Mouse (Mus musculus) lung, embryonic 15.5 days (tissue): ENCODE measurements around the gene Prkar2b. TPM values are rescaled to one million over a fixed set of nuclear protein-coding genes. Genes with fewer than 3 reads are reported as not detected.
A peak's percentile ranks its signal among the peaks of the same experiment; 100 is the strongest.
"Not testable (repeated sequence)": the region's sequence is repeated elsewhere in the genome, so short reads cannot be mapped to it uniquely, and the experiment has no call there.

Source experiments
- ATAC-seq: fragments of 200-750 bp; cut with Nextera tagmentation; 2 replicates; pipeline ENCODE4 v1.8.0; 2017; ENCODE audit warnings: moderate number of reproducible peaks, borderline replicate concordance; ENCODE audit not compliant: low FRiP score, low TSS enrichment; ENCODE audit errors: extremely low read depth
- H3K27ac ChIP-seq: fragments of 300-500 bp; sonication (generic); 2 replicates; pipeline ENCODE4 v1.5.1; 2015; ENCODE audit warnings: moderate library complexity, mild to moderate bottlenecking, inconsistent platforms
- H3K27me3 ChIP-seq: fragments of 300-500 bp; sonication (generic); 2 replicates; pipeline ENCODE4 v1.6.1; 2015; ENCODE audit warnings: inconsistent platforms
- H3K36me3 ChIP-seq: fragments of 300-500 bp; sonication (generic); 2 replicates; pipeline ENCODE4 v1.6.1; 2015; ENCODE audit warnings: inconsistent platforms
- H3K4me1 ChIP-seq: fragments of 300-500 bp; sonication (generic); 2 replicates; pipeline ENCODE4 v1.6.1; 2015; ENCODE audit warnings: inconsistent platforms
- H3K4me2 ChIP-seq: fragments of 300-500 bp; sonication (generic); 2 replicates; pipeline ENCODE4 v1.6.1; 2015; ENCODE audit warnings: inconsistent platforms, mild to moderate bottlenecking, moderate library complexity
- H3K4me3 ChIP-seq: fragments of 300-500 bp; sonication (generic); 2 replicates; pipeline ENCODE4 v1.5.1; 2015; ENCODE audit warnings: mild to moderate bottlenecking, inconsistent platforms
- H3K9ac ChIP-seq: fragments of 300-500 bp; sonication (generic); 2 replicates; pipeline ENCODE4 v1.6.1; 2015; ENCODE audit warnings: inconsistent platforms
- H3K9me3 ChIP-seq: fragments of 300-500 bp; sonication (generic); 2 replicates; pipeline ENCODE4 v1.6.1; 2016; ENCODE audit warnings: inconsistent platforms
- WGBS: fragments of 180-500 bp; shearing (Covaris S2); methylation state at CpG from one replicate; pipeline ENCODE4 v1.1.7; 2015; 5-methylcytosine and 5-hydroxymethylcytosine counted together
- polyA plus RNA-seq: library from polyadenylated mRNA; unstranded; fragments of >200 nt; fragmentation: Nextera tagmentation; extraction: Ambion mirVana; gene quantifications from 2 replicates; pipeline ENCODE4 v1.2.1, GENCODE M21; 2015

Gene Prkar2b
- polyA plus RNA-seq, 1 experiment from 2014 or later = 21.4 TPM

DNA sequence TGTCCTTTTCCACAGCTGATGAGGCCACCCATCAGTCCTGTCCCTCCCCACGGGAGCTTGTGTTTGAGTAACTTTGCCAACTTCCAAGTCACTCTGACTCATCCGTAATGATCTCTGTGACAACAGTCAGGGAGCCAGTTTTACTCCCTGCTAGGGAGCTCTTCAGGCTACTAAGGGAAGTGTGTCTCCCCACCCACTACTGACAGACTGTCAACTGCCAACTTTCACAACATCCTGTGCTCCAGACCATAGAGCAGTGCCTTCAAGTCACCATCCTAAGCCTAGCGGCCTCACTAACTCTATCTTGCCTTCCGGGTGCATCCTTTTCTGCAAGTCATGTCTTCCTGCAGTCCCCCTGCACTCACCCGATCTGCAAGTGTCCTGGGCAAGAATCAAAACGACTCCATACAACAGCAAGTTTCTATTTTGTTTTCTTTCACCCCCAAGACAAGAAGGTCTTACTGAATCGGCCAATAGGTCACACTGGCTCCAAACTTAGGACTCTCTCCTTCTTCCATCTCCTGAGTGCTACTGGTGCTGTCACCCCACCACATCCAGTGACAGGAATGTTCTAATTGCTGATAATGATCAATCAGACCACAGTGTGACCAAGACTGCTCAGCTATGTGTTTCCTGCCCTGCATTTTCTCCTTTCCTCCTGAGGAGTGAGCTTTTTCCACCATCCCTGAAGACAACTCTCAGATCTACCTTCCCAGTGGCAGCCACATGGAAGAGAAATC lies 43.3 kb downstream of the Prkar2b start:
- Histone ChIP-seq H3K9ac (no peak overlapping the region), H3K27ac (no peak overlapping the region; the same call in 1 of the 2 replicates), H3K4me2 (no peak overlapping the region), H3K4me1 (peaks cover 15% of the 10 kb centered on the region; the same call in 1 of the 2 replicates), H3K27me3 (no peaks in the 10 kb centered on the region), H3K9me3 (no peaks in the 10 kb centered on the region), H3K4me3 (no peak overlapping the region), H3K36me3 (no peaks in the 10 kb centered on the region)
- ATAC-seq = peak; percentile 58; the same call in 1 of the 2 replicates
- WGBS = 19% methylated on average over 7 of the region's 7 CpGs

GRCm38 (mm10) chr12:32016472-32016871 lies 44.6 kb downstream of the Prkar2b start:
- H3K27me3 ChIP-seq = no peaks in the 10 kb centered on the region
- ATAC-seq = no peak
- no peak overlapping the region for H3K9ac ChIP-seq
- no peak overlapping the region for H3K4me2 ChIP-seq
- H3K4me3 ChIP-seq = no peak overlapping the region
- no peaks in the 10 kb centered on the region for H3K9me3 ChIP-seq
- H3K4me1 ChIP-seq = peaks cover 15% of the 10 kb centered on the region; the same call in 1 of the 2 replicates
- no peak overlapping the region for H3K27ac ChIP-seq
- no peaks in the 10 kb centered on the region for H3K36me3 ChIP-seq
- WGBS = 72% methylated on average over 6 of the region's 6 CpGs

- no peaks in the 10 kb centered on the region for H3K9me3 ChIP-seq
- WGBS = 40% methylated on average over 6 of the region's 6 CpGs
- H3K4me1 ChIP-seq = peaks cover 15% of the 10 kb centered on the region; the same call in 1 of the 2 replicates
- H3K4me2 ChIP-seq = no peak overlapping the region
- H3K9ac ChIP-seq = no peak overlapping the region
- no peak overlapping the region for H3K4me3 ChIP-seq
- no peak overlapping the region for H3K27ac ChIP-seq
- no peaks in the 10 kb centered on the region for H3K36me3 ChIP-seq
- no peak for ATAC-seq
- no peaks in the 10 kb centered on the region for H3K27me3 ChIP-seq
Measured at GRCm38 (mm10) chr12:32015268-32015769, 45.8 kb downstream of the Prkar2b start.

- Histone ChIP-seq H3K36me3 (no peaks in the 10 kb centered on the region), H3K4me3 (no peak overlapping the region), H3K9me3 (no peaks in the 10 kb centered on the region), H3K4me1 (peaks cover 15% of the 10 kb centered on the region; the same call in 1 of the 2 replicates), H3K4me2 (no peak overlapping the region), H3K9ac (no peak overlapping the region), H3K27ac (no peak overlapping the region), H3K27me3 (no peaks in the 10 kb centered on the region)
- WGBS = 43% methylated on average over 7 of the region's 7 CpGs
- no peak for ATAC-seq
Measured at GRCm38 (mm10) chr12:32014811-32015210, 46.3 kb downstream of the Prkar2b start.

- Histone ChIP-seq H3K36me3 (no peaks in the 10 kb centered on the region), H3K9me3 (no peaks in the 10 kb centered on the region), H3K9ac (no peak overlapping the region), H3K4me3 (no peak overlapping the region), H3K4me1 (no peaks in the 10 kb centered on the region), H3K27me3 (no peaks in the 10 kb centered on the region), H3K27ac (no peak overlapping the region), H3K4me2 (no peak overlapping the region)
- no peak for ATAC-seq
- 52% methylated on average over 2 of the region's 2 CpGs for WGBS
Measured at GRCm38 (mm10) chr12:32012169-32012568, 48.9 kb downstream of the Prkar2b start.

- H3K27ac ChIP-seq = no peak overlapping the region
- ATAC-seq = no peak
- H3K4me3 ChIP-seq = no peak overlapping the region
- H3K4me1 ChIP-seq = no peaks in the 10 kb centered on the region
- H3K36me3 ChIP-seq = no peaks in the 10 kb centered on the region
- H3K4me2 ChIP-seq = no peak overlapping the region
- no peak overlapping the region for H3K9ac ChIP-seq
- H3K9me3 ChIP-seq = no peaks in the 10 kb centered on the region
- 84% methylated on average over 5 of the region's 5 CpGs for WGBS
- no peaks in the 10 kb centered on the region for H3K27me3 ChIP-seq
Measured at GRCm38 (mm10) chr12:32011128-32011527, 50.0 kb downstream of the Prkar2b start.

DNA sequence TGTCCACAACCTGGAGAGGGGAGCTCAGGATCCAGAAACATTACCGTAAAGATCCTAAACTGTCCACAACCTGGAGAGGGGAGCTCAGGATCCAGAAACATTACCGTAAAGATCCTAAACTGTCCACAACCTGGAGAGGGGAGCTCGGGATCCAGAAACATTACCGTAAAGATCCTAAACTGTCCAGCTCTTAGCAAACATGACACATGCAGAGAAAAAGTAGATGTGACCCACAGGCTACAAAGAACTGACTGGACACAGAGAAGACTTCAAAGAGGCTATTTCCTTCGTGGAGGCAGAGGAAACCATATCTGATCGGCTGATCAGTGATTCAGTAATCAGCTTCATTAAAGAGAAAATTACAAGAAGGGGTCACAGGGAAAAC lies 51.1 kb downstream of the Prkar2b start:
- not testable (repeated sequence) for H3K27me3 ChIP-seq, H3K9me3 ChIP-seq, H3K27ac ChIP-seq, H3K36me3 ChIP-seq, H3K4me1 ChIP-seq, H3K4me2 ChIP-seq, H3K4me3 ChIP-seq, ATAC-seq, H3K9ac ChIP-seq
- 44% methylated on average over 5 of the region's 6 CpGs for WGBS

- no peak overlapping the region for H3K4me3 ChIP-seq
- no peak overlapping the region for H3K27ac ChIP-seq
- H3K4me2 ChIP-seq = no peak overlapping the region
- no peak for ATAC-seq
- H3K36me3 ChIP-seq = no peaks in the 10 kb centered on the region
- 18% methylated on average over 8 of the region's 8 CpGs for WGBS
- no peaks in the 10 kb centered on the region for H3K4me1 ChIP-seq
- no peak overlapping the region for H3K9ac ChIP-seq
- no peaks in the 10 kb centered on the region for H3K9me3 ChIP-seq
- H3K27me3 ChIP-seq = no peaks in the 10 kb centered on the region
Measured at GRCm38 (mm10) chr12:32009267-32009984, 51.7 kb downstream of the Prkar2b start.

GRCm38 (mm10) chr12:32008728-32009127 lies 52.4 kb downstream of the Prkar2b start:
- no peak overlapping the region for H3K4me2 ChIP-seq
- H3K9ac ChIP-seq = no peak overlapping the region
- no peaks in the 10 kb centered on the region for H3K27me3 ChIP-seq
- no peak for ATAC-seq
- no peaks in the 10 kb centered on the region for H3K9me3 ChIP-seq
- no peaks in the 10 kb centered on the region for H3K4me1 ChIP-seq
- H3K4me3 ChIP-seq = no peak overlapping the region
- WGBS = 76% methylated on average over 5 of the region's 5 CpGs
- H3K27ac ChIP-seq = no peak overlapping the region
- no peaks in the 10 kb centered on the region for H3K36me3 ChIP-seq

GRCm38 (mm10) chr12:32007646-32008045 lies 53.5 kb downstream of the Prkar2b start:
- Histone ChIP-seq H3K27ac (no peak overlapping the region), H3K9ac (no peak overlapping the region), H3K9me3 (no peaks in the 10 kb centered on the region), H3K36me3 (no peaks in the 10 kb centered on the region), H3K27me3 (no peaks in the 10 kb centered on the region), H3K4me2 (no peak overlapping the region), H3K4me3 (no peak overlapping the region), H3K4me1 (no peaks in the 10 kb centered on the region)
- WGBS = 80% methylated on average over 4 of the region's 4 CpGs
- no peak for ATAC-seq

GRCm38 (mm10) chr12:32007040-32007439 lies 54.1 kb downstream of the Prkar2b start:
- no peaks in the 10 kb centered on the region for H3K9me3 ChIP-seq
- ATAC-seq = no peak
- H3K36me3 ChIP-seq = no peaks in the 10 kb centered on the region
- no peaks in the 10 kb centered on the region for H3K27me3 ChIP-seq
- H3K27ac ChIP-seq = no peak overlapping the region
- H3K9ac ChIP-seq = no peak overlapping the region
- no peak overlapping the region for H3K4me3 ChIP-seq
- WGBS = 89% methylated on average over 8 of the region's 8 CpGs
- H3K4me2 ChIP-seq = no peak overlapping the region
- no peaks in the 10 kb centered on the region for H3K4me1 ChIP-seq

GRCm38 (mm10) chr12:32006391-32006929 lies 54.6 kb downstream of the Prkar2b start:
- no peak overlapping the region for H3K27ac ChIP-seq
- WGBS = 76% methylated on average over 10 of the region's 10 CpGs
- no peaks in the 10 kb centered on the region for H3K4me1 ChIP-seq
- no peaks in the 10 kb centered on the region for H3K9me3 ChIP-seq
- no peak for ATAC-seq
- H3K27me3 ChIP-seq = no peaks in the 10 kb centered on the region
- H3K4me3 ChIP-seq = no peak overlapping the region
- H3K4me2 ChIP-seq = no peak overlapping the region
- no peak overlapping the region for H3K9ac ChIP-seq
- no peaks in the 10 kb centered on the region for H3K36me3 ChIP-seq
